Mouse (Mus musculus) 3T3-L1 (cell line): Measurements from ENCODE around the gene Mark3.

ENCODE experiments used
- DNase-seq: peaks from one replicate; pipeline ENCODE4 v3.0.0-alpha.2; 2015; ENCODE audit warnings: low read depth, low spot score

The Mark3 gene

DNA sequence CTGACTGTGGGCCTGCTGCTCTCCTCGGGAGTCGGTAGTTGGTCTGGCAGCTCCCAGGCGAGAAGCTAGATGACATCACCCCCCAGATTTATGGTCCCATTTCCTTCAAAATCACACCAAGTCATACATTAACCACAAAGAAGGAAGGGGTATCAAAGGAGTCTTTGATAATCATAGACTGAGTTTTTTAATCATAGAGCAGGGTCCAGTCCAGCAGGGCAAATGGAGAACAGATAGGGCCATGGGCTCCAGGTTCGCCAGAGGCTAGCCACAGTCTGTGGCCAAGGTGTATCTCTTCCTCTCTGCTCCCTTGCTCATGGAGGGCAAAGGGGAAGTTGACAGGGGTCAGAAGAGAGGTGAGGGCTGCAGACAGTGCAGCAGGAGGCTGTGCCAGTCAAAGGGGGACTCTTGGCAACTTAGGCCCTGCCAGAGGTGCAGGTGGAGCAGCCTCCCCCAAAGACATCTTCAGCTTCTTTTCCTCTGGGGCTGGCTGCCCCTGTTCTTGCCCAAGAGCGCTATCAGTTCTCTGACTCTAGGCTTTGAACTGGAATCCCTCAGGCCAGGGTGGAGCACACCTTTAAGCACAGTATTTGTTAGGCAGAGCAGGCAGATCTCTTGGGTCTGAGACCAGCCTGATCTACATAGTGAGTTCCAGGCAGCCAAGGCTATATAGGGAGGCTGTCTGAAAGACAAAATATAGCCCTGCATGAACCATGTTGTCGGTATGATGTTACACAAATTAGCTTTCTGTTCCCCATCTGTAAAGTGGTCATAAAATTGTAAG is 101.7 kb downstream of the Mark3 start:
- DNase-seq = no peak

DNA sequence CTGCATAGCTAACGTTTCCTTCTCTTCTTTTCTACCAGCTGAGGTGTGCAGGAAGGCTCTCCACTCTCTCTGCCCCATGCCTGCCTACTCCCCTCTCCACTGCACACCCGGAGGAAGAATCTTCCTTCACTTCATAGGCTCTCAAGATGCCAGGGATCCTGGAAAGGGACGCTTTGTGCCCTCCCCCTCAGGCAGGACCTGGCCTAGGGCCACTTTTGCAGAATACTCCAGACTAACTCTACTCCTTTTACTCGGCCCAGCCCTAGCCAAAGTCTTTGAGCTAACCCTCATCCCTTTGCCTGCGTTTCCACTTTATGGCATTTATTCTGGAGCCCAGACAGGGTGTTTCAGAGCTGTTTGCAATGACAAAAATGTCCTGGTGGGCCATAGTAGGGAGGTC is 103.1 kb downstream of the Mark3 start:
- peak; percentile 56 for DNase-seq

DNA sequence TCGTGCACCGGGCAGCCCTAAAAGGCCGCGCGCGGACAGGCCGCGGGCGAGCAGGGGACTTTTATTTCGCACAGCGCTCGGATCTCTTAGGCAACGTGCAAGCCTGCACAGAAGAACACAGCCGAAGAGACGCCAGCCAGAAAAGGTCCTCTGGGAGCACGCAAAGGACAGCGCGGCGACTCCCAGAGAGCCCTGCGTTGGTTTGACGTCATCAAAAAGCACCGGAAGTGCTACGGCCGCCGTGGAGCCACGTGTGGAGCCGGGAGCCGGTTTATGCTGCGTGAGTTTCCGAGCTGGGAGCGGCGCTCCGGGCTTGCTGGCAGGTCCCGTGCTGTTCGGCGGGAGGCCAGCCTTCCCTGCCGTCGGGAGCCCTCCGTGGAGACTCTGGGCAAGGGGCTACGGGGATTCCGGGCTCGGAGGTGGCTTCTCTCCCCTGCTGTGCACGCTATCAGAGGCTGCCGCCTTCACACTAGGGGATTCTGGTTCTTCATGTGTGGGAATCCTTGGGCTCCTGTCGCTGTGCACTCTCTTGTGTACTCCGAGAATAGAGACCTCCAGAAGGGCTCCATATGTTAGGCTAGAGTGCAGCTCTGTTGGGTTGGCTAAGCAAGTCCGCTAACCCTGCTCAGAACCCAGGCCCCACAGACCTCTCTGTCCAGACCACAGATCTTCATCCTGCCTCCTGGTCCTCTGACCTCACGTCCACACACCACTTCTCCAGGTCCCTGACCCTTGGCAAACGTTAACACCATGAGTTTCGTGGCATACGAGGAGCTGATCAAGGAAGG is 103.8 kb downstream of the Mark3 start, which contains the start of gene Trmt61a:
Trmt61a (plus strand) TSS at position 224 of the 788 bp plus-strand sequence.
- peak; percentile 96 for DNase-seq

DNA sequence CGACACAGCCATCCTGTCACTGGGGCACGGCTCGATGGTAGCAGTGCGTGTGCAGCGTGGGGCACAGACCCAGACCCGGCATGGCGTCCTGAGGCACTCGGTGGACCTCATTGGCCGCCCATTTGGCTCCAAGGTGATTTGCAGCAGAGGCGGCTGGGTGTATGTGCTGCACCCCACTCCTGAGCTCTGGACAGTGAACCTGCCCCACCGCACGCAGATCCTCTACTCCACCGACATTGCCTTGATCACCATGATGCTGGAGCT is 104.3 kb downstream of the Mark3 start:
- DNase-seq = no peak

DNA sequence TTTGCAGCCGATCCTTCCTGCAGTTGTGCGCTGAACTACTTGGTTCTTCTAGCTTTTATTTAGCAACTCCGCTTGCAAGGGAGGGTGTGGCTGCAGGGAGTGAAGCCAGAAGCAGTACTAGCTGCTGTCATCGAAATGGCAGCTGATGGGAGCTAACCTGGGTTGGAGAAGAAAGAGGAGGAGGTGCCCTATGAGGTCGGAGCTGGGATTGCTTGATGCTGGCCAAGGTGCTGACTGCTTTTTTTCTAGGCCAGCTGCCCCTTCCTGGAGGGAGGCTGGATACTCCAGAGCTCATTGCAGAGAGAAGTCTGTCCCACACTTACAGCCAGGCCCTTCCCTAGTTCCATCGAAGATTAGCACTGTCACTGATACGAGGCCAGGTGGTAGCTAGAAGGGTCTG is 104.7 kb downstream of the Mark3 start:
- peak; percentile 58 for DNase-seq

DNA sequence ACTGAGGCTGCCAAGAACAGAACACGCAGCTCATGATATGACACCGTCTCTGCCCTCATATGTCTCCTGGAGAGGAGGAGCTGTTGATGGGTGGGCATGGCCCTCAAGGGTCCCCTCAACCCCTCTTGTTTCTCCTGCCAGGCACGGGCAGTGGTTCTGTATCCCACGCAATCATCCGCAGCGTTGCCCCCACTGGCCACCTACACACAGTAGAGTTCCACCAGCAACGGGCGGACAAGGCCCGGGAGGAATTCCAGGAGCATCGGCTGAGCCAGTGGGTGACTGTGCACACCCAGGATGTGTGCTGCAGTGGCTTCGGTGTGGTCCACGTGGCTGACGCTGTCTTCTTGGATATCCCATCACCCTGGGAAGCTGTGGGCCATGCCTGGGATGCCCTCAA is 106.3 kb downstream of the Mark3 start:
- no peak for DNase-seq

DNA sequence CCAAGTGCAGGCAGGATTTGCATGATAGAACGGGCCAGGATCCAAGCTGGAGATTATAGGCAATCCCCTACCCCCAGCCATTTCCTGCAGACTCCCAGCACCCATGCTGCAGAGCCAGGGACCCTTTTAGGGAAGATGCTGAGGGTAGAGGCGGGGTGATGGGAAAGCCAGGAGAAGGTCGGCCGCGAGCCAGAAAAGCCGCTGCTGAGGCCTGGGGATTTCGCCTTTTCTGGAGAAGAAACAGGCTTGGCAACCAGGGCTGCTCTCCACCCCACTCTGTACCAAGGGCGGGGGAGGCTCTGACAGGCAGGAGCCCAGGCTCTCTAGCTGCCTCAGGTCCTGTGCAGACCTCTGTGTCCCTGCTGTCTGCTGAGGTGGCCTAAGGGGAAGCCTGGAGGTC is 107.0 kb downstream of the Mark3 start:
- no peak for DNase-seq

DNA sequence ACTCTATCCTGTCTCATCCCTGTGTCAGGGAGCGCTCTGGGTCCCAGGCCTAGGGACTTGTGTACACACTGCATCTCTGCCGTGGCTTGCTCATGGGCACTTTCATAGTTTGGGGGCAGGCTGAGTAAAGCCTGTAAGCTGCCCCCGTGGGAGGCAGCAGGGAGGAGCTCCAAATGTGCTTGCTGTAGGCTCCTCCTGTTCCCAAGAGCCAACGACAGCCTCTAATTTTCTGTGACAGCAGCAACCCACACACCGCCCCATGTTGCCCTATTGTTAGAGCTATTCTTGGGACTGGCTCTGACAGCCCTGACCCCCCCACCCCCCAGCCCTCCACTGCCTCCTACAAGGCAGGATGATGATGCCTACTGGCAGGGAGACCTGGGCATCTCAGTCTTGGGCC is 107.7 kb downstream of the Mark3 start:
- DNase-seq = no peak

DNA sequence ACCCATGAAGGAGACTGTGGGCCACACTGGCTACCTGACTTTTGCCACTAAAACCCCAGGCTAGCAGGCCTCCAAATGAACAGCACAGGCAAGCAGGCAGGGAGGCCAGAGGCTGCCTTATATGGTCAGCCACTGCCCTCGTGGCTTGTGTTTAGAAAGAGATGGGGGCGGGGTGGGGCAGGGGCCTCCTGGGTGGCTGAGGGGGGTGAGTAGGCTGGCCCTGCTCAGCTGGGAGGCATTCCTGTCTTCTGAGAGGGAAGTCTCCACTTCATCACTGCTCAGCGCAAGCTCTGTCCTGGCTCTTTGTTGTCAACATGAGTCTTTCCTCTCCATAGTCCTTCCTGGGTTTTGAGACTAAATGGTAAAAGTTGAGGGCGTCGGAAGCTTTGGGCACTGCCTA is 108.5 kb downstream of the Mark3 start:
- no peak for DNase-seq

DNA sequence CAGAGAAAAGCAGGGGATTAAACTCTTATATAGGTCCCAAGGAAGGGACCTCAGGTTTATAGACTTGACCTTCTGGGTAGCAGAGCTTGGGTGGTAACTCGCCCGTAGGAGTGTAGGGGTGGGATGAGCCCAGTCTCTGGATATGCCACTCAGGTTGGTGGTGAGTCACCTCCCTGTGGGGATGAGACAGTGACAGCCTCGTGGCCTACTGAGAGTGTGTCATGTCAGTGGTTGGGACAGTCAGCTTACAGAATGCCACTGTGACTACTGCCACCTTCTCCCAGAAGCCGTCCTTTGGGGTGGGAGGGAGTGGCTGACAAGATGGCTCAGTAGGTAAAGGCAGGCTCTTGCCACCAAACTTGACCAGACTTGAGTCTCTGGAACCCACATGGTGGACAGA is 112.1 kb downstream of the Mark3 start:
- DNase-seq = no peak

DNA sequence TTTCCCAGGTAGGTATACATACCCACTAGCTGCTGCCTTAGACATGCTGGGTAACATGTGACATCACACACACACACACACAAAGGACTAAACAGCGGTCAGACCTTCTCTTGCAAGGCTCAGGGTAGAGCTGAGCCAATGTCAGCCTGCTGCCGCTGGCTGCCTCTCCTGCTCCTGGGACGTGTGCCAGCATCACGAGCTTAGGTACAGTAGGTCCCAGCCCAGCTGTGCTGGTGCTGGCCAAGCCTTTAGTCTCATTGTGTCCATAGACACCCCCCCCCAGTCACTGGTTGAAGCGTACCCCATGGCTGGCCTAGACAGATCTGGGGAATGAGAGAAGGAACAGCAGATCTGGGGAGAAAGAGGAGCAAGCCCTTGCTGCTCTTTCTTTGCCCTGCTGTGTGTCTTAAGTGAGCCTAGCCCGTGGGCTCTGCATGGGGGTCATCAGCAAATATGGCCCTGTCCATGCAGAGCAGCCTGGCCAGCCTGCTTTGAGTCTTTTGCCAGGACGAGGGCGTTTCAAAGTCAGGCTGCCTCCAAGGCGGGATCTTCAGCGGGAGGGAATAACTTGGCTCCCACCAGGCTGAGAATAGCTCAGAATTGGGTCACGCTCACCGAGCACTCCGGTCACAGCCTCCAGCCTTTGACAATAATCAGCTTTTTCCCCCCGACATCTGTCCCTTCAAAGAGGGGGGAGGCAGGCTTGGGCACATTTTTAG is 113.2 kb downstream of the Mark3 start:
- DNase-seq = peak; percentile 42

DNA sequence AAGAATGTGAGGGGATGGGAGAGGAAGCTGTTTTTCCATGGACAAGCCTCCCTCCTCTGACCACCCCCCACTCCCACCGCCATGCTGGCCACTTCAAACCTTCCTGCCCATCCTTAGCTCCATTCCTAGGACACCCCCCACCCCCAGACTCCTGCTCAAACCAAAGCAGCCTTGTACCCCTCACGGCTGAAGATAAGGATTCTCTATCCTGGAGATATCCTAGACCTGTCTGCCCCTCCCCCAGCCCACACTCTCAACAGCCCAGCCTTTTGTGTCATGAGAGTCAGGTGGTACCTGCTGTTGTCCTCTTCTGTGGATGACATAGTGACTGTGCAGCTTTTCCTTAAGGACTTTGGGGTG is 113.7 kb downstream of the Mark3 start:
- DNase-seq = no peak

DNA sequence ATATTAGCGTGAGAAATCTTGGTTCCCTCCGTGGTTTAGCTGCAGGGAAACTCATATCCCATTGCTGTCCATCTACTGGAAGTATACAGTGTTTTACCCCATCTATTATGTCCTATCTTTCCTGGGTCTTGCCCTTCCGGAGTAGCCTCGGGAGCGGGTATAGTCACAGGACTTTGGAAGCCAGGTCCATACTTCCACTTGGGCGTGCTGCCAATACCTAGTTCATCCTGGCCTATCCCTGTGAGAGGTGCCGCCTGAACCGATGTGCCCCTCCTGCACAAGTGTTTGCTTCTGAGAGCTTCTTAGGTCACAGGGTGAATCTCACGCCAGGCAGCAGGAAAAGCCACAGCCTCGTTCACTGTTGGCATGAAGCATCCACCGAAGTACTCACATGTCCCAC is 115.1 kb downstream of the Mark3 start:
- no peak for DNase-seq

DNA sequence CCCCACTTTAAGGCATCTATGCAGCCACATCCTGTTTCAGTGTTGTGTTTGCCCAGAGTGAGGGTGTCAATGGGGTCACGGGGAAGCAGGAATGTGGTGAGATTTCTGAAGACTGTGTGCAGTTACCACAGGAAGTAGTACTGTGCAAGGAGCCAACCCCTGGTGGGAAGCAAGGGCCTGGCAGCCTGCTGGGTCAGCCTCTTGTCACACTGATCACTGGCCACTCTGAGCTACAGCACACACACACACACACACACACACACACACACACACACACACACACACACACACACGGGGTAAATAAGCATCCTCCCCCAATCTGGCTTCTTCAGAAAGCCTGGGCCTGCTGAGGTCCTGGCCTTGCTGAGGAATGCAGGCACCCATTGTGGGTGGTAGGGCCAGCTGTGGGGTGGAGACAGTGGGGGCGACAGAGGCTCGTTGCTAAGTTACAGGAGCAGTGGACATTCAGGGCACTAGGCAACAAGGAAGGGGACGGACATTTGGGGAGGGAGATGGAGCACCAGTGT is 117.1 kb downstream of the Mark3 start:
- DNase-seq = peak; percentile 88

DNA sequence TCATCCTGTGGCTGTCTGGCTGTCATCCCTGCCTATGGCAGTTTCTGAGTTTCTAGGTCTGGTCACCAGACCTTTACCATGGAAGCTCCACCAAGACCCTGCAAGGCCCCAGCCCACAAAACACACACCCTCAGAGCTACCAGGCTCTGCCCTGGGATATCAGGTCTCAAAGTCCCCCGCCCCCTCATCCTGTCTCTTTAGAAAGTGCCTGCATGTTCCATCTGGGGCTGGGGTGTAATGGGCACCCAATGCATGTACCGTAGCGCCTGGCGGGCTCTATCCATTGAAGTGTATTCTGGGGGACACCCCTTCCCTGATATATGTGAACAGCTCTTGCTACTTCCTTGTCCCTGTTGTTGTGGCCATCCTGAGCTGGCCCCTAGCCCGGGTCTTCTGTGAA is 118.6 kb downstream of the Mark3 start:
- no peak for DNase-seq

DNA sequence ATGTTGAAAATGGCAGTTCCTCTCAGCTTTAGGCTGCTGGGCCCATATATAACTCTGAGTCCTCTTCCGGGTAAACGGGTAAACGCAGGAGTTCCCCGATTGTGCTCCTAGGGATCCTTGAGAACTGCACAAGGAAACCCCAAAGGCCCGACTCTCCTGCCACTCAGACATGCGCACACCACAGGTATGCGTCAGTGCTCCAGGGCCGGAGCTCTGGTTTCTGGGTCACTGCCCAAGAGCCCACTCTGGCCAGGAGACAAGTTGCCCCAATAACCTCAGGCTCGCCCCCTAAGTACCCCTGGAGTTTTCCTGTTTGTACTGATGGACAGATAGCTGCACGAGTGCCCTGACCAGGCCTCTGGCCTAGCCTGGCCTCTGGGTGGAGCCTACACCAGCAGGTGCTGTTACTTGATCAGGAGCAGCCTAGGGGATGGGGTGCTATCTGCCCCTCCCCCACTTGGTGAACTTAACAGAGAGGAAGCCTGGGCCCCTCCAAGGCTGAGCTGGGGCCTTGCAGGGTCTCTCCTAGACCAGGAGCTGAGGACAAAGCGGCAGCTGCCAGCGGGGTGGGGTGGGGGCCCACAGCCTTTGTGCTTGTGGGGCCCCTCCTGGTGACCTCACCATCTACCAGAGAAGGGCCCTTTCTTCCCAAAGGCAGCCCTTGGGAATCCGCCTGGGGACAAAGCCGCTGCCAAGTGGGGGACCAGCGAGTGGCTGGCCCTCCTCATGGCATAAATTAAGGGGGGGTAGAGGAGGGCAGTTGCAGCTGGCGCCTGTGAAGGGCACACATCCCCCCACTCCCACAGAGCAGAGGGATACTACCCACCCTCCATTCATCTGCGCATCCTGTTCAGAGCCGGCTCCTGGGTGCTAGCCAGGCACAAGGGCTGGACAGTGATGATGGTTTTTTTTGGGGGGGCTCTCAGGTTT is 119.3 kb downstream of the Mark3 start:
- no peak for DNase-seq

DNA sequence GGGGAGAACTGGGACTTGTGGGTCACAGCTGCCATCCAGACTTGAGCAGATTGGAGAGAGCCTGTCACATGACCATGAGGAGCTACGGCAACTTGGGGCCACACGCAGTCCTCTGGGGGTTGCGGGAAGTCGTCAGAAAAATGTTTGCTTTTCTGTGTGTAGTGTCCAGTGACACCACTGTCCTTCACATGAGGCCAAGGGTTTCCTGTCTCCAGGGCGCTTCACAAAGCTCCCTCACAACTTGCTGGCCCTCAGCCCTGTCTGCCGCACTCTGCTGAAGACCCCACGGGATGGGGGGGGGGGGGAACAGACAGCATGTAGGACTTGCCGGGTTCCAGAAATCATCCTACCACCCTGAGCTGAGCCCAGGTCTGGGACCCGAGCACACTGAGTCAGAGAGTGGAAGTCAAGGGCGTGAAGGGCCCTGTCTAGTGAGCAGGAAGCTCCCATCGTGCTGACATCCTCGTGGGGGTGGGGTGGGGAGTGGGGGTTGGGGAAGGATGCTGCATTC is 120.0 kb downstream of the Mark3 start:
- no peak for DNase-seq

DNA sequence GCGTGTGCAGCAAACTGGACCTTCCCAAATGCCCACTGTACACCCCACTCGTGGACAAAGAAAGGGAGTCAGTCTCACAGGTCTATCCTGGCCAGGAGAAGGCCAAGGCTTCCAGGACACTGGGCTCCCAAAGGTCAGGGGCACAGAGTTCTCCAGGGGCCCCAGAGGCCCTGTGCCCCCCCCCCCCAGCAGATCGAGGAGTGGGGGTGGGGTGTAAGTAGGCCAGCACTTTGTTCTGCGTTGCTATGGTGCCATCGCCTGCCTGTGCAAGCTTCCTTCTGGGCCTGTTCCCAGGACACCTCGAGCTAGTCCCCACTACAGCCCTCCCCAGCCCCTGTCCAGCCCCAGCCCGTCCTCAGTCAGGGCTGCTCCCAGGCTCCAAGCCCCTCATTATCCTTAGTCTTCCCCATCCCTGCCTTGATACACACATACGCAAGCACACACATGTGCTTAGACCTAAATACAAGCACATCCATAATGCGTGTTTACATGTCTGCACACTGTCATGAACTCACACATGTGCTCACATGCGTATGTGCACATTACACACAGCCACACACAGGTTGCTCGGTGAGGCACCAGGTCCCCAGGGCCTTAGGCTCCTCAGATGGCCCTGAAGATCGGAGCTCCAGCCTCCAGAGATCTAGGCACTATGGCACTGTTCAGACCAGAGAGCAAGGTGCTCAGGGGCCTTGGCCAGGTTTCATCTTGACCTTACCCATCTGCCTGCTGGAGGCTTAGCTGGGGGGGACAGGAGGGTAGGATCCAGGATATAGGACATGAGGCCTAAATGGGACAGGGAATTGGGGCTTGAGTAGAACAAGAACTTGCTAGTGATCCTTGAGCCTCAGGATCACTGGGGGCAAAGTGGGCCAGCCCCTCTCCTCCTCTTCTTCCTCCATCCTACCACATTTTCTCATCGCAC is 120.8 kb downstream of the Mark3 start:
- DNase-seq = no peak

DNA sequence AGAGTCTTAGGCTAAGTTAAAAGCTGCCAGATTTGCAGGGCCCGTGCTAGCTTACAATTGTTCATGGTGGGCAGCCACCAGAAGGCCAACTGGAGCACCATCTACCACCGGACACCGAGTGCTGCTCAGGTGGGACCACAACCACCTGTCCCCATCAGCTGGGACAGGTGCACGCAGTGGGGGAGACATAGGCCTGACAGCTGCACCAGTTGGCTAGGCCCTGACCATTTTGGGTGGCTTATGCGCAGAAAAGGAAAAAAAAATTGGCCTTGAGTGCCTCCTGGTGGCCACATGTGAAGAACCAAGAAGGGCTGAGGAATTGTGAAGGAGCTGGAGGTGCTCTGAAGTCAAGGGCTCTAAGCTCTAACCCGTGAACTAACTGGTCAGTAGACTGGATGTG is 121.9 kb downstream of the Mark3 start:
- DNase-seq = peak; percentile 83

DNA sequence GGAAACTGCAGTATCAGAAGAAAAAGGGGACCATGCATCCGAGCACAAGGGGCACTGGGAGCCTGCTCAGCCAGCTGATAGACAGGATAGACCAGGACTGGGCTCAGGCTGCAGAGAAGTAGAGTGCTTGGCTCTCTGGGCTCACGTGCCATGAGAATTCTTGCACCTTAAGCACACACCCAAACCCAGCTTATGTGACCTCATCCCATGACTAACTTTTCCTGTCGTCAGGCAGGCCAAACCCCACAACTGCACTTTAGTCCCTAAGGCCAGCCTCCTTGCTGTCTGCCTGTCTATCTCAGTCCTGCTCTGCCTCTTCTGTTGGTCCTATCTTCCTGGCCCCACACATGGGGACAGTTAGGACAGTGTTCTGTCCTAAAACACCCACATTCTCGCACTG is 123.4 kb downstream of the Mark3 start:
- DNase-seq = peak; percentile 41
